7 mouse cellular contexts compared by ENCODE assay signal in the genomic region with DNA sequence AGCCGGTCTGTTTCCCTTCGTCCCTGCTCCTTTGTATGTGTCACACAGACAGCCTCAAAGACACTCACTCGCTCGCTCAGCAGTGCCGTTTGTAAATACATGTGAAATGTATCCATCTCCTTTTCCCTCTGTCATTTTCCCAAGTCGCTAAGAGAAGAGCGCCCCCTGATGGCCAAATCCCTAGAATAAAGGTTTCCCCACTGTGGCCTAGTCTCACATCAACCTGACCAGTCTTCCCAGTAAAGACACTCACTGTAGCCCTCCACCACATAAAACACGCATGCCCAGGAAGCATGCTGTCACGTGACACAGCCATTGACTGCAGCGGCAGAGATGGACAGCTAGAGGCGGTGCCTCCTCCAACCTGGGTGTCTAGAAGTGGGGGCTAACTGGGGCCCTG. TPM values are rescaled to one million over a fixed set of nuclear protein-coding genes. Genes with fewer than 3 reads are reported as not detected.
A peak's percentile ranks its signal among the peaks of the same experiment; 100 is the strongest.
DNase-seq lines count a peak whose midpoint lies in the region; ATAC-seq and TF ChIP-seq lines count a peak whose summit lies in the region.

No protein-coding gene starts in this region.

- H3K27me3 ChIP-seq in midbrain, embryonic 14.5 days (ENCODE audit: control insufficient read depth, insufficient read depth, low read length), result no peaks in the 10 kb centered on the region

- peak; percentile 25 for ATAC-seq in inflammation-experienced regulatory T-cells, adult 6 months
- ATAC-seq in midbrain, embryonic 14.5 days (ENCODE audit: low FRiP score, low TSS enrichment), result peak; percentile 48; the same call in 1 of the 2 replicates

- in situ Hi-C loops in ES-E14 (cut with MboI; ENCODE audit: low sequenced_read_pairs in 2 of 2, unreplicated experiment in 2 of 2), result no loop called here

- no peak overlapping the region for H3K4me3 ChIP-seq in ES-E14 (ENCODE audit: insufficient read depth in 1 of 2, low read depth in 1 of 2, low read length in 2 of 2, poor library complexity in 1 of 2, severe bottlenecking in 1 of 2)
- H3K4me3 ChIP-seq in midbrain, embryonic 14.5 days (replicated peaks; ENCODE audit: low read depth, low read length), result no peak overlapping the region

- H3K27ac ChIP-seq in ES-E14 (ENCODE audit: insufficient read depth, low read depth, low read length, poor library complexity, severe bottlenecking), result no peak overlapping the region
- H3K27ac ChIP-seq in midbrain, embryonic 14.5 days (replicated peaks; ENCODE audit: low read depth, low read length), result no peak overlapping the region

- H3K4me2 ChIP-seq in midbrain, embryonic 14.5 days (ENCODE audit: low read length), result no peak overlapping the region

- H3K4me1 ChIP-seq in ES-E14 (ENCODE audit: control insufficient read depth in 2 of 2, insufficient read depth in 2 of 2, low read length in 2 of 2, poor library complexity in 1 of 2), result peaks cover 0 to 3% of the 10 kb centered on the region in 2 experiments; a peak in 1 of 4 replicates
- no peaks in the 10 kb centered on the region for H3K4me1 ChIP-seq in midbrain, embryonic 14.5 days (ENCODE audit: control insufficient read depth, insufficient read depth, low read length)

- no peaks in the 10 kb centered on the region for H3K36me3 ChIP-seq in ES-E14 (ENCODE audit: control insufficient read depth, insufficient read depth, low read length, poor library complexity, severe bottlenecking)
- H3K36me3 ChIP-seq in midbrain, embryonic 14.5 days (ENCODE audit: control insufficient read depth, insufficient read depth, low read length), result no peaks in the 10 kb centered on the region

- DNase-seq in layer of hippocampus, adult 11-12 months (ENCODE audit: low spot score), result peak; percentile 76
- no peak for DNase-seq in layer of hippocampus, adult 9-10 months (ENCODE audit: low spot score)
- peak; percentile 86 for DNase-seq in ES-E14 (ENCODE audit: low read depth, low spot score)
- peak; percentile 49 for DNase-seq in brain, embryonic 14.5 days (ENCODE audit: low read depth)
- peak; percentile 71 for DNase-seq in midbrain, embryonic 14.5 days
- no peak for DNase-seq in ovary, postnatal 10 days (ENCODE audit: low spot score)

- TF ChIP-seq CTCF in brain, embryonic 14.5 days (IDR thresholded peaks at IDR 0.05; ENCODE audit: borderline replicate concordance, extremely low read depth, insufficient read depth, insufficient read length), result peak; percentile 52; the same call in 1 of the 2 replicates

- no peaks in the 10 kb centered on the region for H3K9me3 ChIP-seq in ES-E14 (ENCODE audit: control insufficient read depth, insufficient read depth, low read depth, low read length)
- no peaks in the 10 kb centered on the region for H3K9me3 ChIP-seq in midbrain, embryonic 14.5 days (ENCODE audit: control insufficient read depth, low read length)

- no peak for TF ChIP-seq POLR2A in brain, embryonic 14.5 days (IDR thresholded peaks at IDR 0.05; ENCODE audit: borderline replicate concordance, extremely low read depth, insufficient read depth, insufficient read length, poor library complexity, severe bottlenecking)

- WGBS in midbrain, embryonic 14.5 days, result 35% methylated on average over 11 of the region's 11 CpGs

- H3K9ac ChIP-seq in ES-E14 (ENCODE audit: insufficient read depth, low read depth, low read length, poor library complexity, severe bottlenecking), result no peak overlapping the region; the same call in 1 of the 2 replicates
- H3K9ac ChIP-seq in midbrain, embryonic 14.5 days (replicated peaks; ENCODE audit: low read length), result no peak overlapping the region

TF ChIP-seq in ES-E14, 5 proteins besides CTCF, POLR2A, EP300 and RAD21:
- TF ChIP-seq MAFK (IDR thresholded peaks at IDR 0.05; ENCODE audit: insufficient read depth, low read depth, low read length), result no peak
- no peak for TF ChIP-seq ZNF384 (IDR thresholded peaks at IDR 0.05; ENCODE audit: low read depth, low read length)
- TF ChIP-seq CHD2 (IDR thresholded peaks at IDR 0.05; ENCODE audit: low read depth, low read length), result no peak
- TF ChIP-seq HCFC1 (IDR thresholded peaks at IDR 0.05; ENCODE audit: borderline replicate concordance, insufficient read depth, low read length), result no peak
- no peak for TF ChIP-seq ZC3H11A (IDR thresholded peaks at IDR 0.05; ENCODE audit: borderline replicate concordance, low read depth, low read length)
TF ChIP-seq in ES-E14: peak in this region for 0.

RNA-seq across cellular contexts. Expression of gene Afap1, which starts 8.9 kb away (rescaled TPM):
- total RNA-seq in ES-E14 (2012; rRNA removed), result 9.0 and 13.7 TPM in 2 replicates
- polyA plus RNA-seq in brain, embryonic 14.5 days (2012; rRNA removed), result 62.2 and 97.5 TPM in 2 replicates
- 1 to 10 TPM; 1.4 to 8.0 (median 7.3) TPM for polyA plus RNA-seq in inflammation-experienced regulatory T-cells, adult 6 months (2017; shearing (Covaris generic))
- polyA plus RNA-seq in midbrain, embryonic 14.5 days (2014; fragmentation: Nextera tagmentation; extraction: Ambion mirVana), result 64.6 and 81.8 TPM in 2 replicates

Comparison
In these comparisons a context has a peak if more than half of its experiments do, and no peak if none do; other contexts are left out.
1. DNase-seq: peak in layer of hippocampus, adult 11-12 months (single experiment), ES-E14 (single experiment), brain, embryonic 14.5 days (single experiment) and midbrain, embryonic 14.5 days (single experiment); none in layer of hippocampus, adult 9-10 months (single experiment) and ovary, postnatal 10 days (single experiment).